Mouse (Mus musculus): ENCODE results near the gene 1110002E22Rik. TPM values are rescaled to one million over a fixed set of nuclear protein-coding genes. Genes with fewer than 3 reads are reported as not detected.

Gene 1110002E22Rik
- total and polyA plus RNA-seq, 3 experiments, result under 0.01 to 0.03 TPM; not detected in 1

DNA sequence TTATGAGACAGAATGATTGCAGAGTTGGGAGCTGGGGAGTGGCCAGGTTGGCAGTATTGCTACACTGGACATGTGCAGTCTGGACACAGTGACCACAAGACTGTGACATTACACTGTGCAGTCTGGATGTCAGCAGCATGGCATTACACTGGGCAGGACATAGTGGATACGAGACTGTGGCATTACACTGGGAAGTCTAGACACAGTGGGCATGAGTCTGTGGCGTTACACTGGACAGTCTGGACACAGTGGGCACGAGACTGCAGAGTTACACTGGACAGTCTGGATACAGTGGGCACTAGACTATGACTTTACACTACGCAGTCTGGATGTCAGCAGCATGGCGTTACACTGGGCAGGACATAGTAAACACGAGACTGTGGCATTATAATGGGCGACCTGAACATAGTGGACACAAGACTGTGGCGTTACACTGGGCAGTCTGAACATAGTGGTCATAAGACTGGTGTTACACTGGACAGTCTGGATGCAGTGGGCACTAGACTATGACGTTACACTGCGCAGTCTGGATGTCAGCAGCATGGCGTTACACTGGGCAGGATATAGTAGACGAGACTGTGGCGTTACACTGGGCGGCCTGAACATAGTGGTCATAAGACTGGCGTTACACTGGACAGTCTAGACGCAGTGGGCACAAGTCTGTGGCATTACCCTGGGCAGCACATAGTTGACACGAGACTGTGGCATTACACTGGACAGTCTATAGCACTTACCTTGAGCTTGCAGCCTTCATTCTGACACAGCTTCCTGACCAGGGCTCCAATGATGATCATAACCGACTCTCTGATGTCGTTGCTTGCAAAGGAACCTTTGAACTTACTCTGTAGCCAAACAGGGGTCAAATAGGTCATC lies 46.3 kb downstream of the 1110002E22Rik start:
- Histone ChIP-seq H3K27ac (ENCODE audit: control insufficient read depth, low read depth, low read length) (no peak overlapping the region), H3K79me2 (ENCODE audit: control insufficient read depth, insufficient read depth, low read length, poor library complexity) (no peaks in the 10 kb centered on the region; the same call in 1 of the 2 replicates), H3K4me1 (ENCODE audit: control insufficient read depth in 1 of 2, insufficient read depth in 2 of 2, low read length in 2 of 2) (no peaks in the 10 kb centered on the region), H3K36me3 (ENCODE audit: control insufficient read depth in 1 of 2, insufficient read depth in 2 of 2, low read length in 2 of 2) (no peaks in the 10 kb centered on the region), H3K9me3 (replicated peaks; ENCODE audit: insufficient read depth, low read length) (no peaks in the 10 kb centered on the region), H3K9ac (ENCODE audit: control insufficient read depth, low read depth, low read length, poor library complexity, severe bottlenecking) (no peak overlapping the region), H3K27me3 (ENCODE audit: control insufficient read depth in 1 of 2, insufficient read depth in 2 of 2, low read length in 2 of 2) (no peaks in the 10 kb centered on the region), H3K4me3 (ENCODE audit: control insufficient read depth in 1 of 2, insufficient read depth in 1 of 2, low read depth in 2 of 2, low read length in 2 of 2) (no peak overlapping the region)
- TF ChIP-seq NELFE (IDR thresholded peaks at IDR 0.05; ENCODE audit: low read depth, low read length) (no peak), ZMIZ1 (IDR thresholded peaks at IDR 0.05; ENCODE audit: low read depth, low read length) (no peak), TCF12 (IDR thresholded peaks at IDR 0.05; ENCODE audit: low read depth, low read length) (no peak), BHLHE40 (IDR thresholded peaks at IDR 0.05; ENCODE audit: borderline replicate concordance, low read depth, low read length) (no peak), CTCF (IDR thresholded peaks at IDR 0.05 in 2 of 3, conservative IDR thresholded peaks at IDR 0.05 in 1 of 3; ENCODE audit: control insufficient read depth in 1 of 3, insufficient read depth in 1 of 3, low read depth in 2 of 3, low read length in 3 of 3, poor library complexity in 1 of 3, severe bottlenecking in 1 of 3) (no peak), USF1 (IDR thresholded peaks at IDR 0.05; ENCODE audit: low read depth, low read length) (no peak), ELF1 (IDR thresholded peaks at IDR 0.05; ENCODE audit: low read depth, low read length) (no peak), GABPA (IDR thresholded peaks at IDR 0.05; ENCODE audit: low read depth, low read length) (no peak), POLR2AphosphoS5 (IDR thresholded peaks at IDR 0.05; ENCODE audit: borderline replicate concordance, low read depth, low read length) (no peak), POLR2A (IDR thresholded peaks at IDR 0.05; ENCODE audit: control insufficient read depth in 1 of 2, insufficient read depth in 1 of 2, low read depth in 1 of 2, low read length in 2 of 2, poor library complexity in 1 of 2) (no peak), ZKSCAN1 (IDR thresholded peaks at IDR 0.05; ENCODE audit: low read depth, low read length) (no peak), TAL1 (IDR thresholded peaks at IDR 0.05; ENCODE audit: low read length) (no peak), MYB (IDR thresholded peaks at IDR 0.05; ENCODE audit: low read depth, low read length) (no peak)
- no peak for DNase-seq (ENCODE audit: low read depth, low spot score)

DNA sequence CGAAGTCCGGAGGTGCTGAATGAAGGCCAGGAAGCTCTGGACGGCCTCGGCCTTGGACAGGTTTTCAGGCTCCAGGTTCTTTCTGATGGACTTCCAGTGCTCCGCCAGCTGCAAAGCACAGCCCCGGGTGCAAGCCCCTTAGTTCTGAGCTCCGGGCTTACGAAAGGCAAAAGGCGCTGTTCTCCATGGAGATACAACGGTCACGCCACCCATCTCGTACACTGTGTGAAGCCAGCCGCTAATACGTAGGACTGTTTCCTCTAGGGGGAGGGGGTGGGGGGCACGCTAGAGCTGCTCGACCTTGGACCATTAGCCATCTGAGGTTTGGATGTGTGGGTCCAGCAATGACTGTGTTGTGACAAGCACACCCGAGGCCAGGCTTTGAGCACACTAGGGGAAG lies 49.3 kb downstream of the 1110002E22Rik start:
- Histone ChIP-seq H3K4me3 (ENCODE audit: control insufficient read depth in 1 of 2, insufficient read depth in 1 of 2, low read depth in 2 of 2, low read length in 2 of 2) (no peak overlapping the region), H3K36me3 (ENCODE audit: control insufficient read depth in 1 of 2, insufficient read depth in 2 of 2, low read length in 2 of 2) (no peaks in the 10 kb centered on the region), H3K27me3 (ENCODE audit: control insufficient read depth in 1 of 2, insufficient read depth in 2 of 2, low read length in 2 of 2) (no peaks in the 10 kb centered on the region), H3K79me2 (ENCODE audit: control insufficient read depth, insufficient read depth, low read length, poor library complexity) (no peaks in the 10 kb centered on the region; the same call in 1 of the 2 replicates), H3K9ac (ENCODE audit: control insufficient read depth, low read depth, low read length, poor library complexity, severe bottlenecking) (no peak overlapping the region), H3K4me1 (ENCODE audit: control insufficient read depth in 1 of 2, insufficient read depth in 2 of 2, low read length in 2 of 2) (no peaks in the 10 kb centered on the region), H3K9me3 (replicated peaks; ENCODE audit: insufficient read depth, low read length) (no peaks in the 10 kb centered on the region), H3K27ac (ENCODE audit: control insufficient read depth, low read depth, low read length) (no peak overlapping the region)
- TF ChIP-seq USF2 (IDR thresholded peaks at IDR 0.05; ENCODE audit: borderline replicate concordance in 1 of 2, insufficient read depth in 1 of 2, low read depth in 1 of 2, low read length in 2 of 2), result no peak
- TF ChIP-seq SMC3 (IDR thresholded peaks at IDR 0.05; ENCODE audit: low read depth, low read length), result no peak
- no peak for TF ChIP-seq ELF1 (IDR thresholded peaks at IDR 0.05; ENCODE audit: low read depth, low read length)
- no peak for TF ChIP-seq UBTF (IDR thresholded peaks at IDR 0.05; ENCODE audit: borderline replicate concordance, insufficient read depth, low read depth, low read length)
- TF ChIP-seq ETS1 (IDR thresholded peaks at IDR 0.05; ENCODE audit: low read depth, low read length), result no peak
- TF ChIP-seq ZMIZ1 (IDR thresholded peaks at IDR 0.05; ENCODE audit: low read depth, low read length), result no peak
- no peak for TF ChIP-seq POLR2AphosphoS2 (IDR thresholded peaks at IDR 0.05; ENCODE audit: low read length)
- TF ChIP-seq KAT2A (conservative IDR thresholded peaks at IDR 0.05; ENCODE audit: low read depth, low read length), result no peak
- no peak for TF ChIP-seq ZNF384 (IDR thresholded peaks at IDR 0.05; ENCODE audit: low read depth, low read length)
- TF ChIP-seq GATA1 (IDR thresholded peaks at IDR 0.05; ENCODE audit: low read depth, low read length), result no peak
- no peak for TF ChIP-seq NELFE (IDR thresholded peaks at IDR 0.05; ENCODE audit: low read depth, low read length)
- no peak for TF ChIP-seq RCOR1 (IDR thresholded peaks at IDR 0.05; ENCODE audit: low read depth, low read length)
- TF ChIP-seq MYC (IDR thresholded peaks at IDR 0.05; ENCODE audit: low read depth, low read length), result no peak
- no peak for TF ChIP-seq ZKSCAN1 (IDR thresholded peaks at IDR 0.05; ENCODE audit: low read depth, low read length)
- no peak for TF ChIP-seq USF1 (IDR thresholded peaks at IDR 0.05; ENCODE audit: low read depth, low read length)
- TF ChIP-seq SIN3A (IDR thresholded peaks at IDR 0.05; ENCODE audit: low read length), result no peak
- no peak for DNase-seq (ENCODE audit: low read depth, low spot score)

Measured in MEL (cell line).